Mouse (Mus musculus) thymus, postnatal 36 days (tissue): ENCODE measurements around the gene Zdhhc22.

Experiments used
- DNase-seq, 2 experiments: peaks; one replicate each; pipeline ENCODE4 v3.0.0; 2022; ENCODE audit warnings: mixed read lengths in 2 of 2

Gene Zdhhc22

GRCm38 (mm10) chr12:86932575-86932952 lies 57.7 kb downstream of the Zdhhc22 start:
- no peak for DNase-seq

- DNase-seq: no peak
Measured at GRCm38 (mm10) chr12:86931919-86932574, 58.2 kb downstream of the Zdhhc22 start.

DNA sequence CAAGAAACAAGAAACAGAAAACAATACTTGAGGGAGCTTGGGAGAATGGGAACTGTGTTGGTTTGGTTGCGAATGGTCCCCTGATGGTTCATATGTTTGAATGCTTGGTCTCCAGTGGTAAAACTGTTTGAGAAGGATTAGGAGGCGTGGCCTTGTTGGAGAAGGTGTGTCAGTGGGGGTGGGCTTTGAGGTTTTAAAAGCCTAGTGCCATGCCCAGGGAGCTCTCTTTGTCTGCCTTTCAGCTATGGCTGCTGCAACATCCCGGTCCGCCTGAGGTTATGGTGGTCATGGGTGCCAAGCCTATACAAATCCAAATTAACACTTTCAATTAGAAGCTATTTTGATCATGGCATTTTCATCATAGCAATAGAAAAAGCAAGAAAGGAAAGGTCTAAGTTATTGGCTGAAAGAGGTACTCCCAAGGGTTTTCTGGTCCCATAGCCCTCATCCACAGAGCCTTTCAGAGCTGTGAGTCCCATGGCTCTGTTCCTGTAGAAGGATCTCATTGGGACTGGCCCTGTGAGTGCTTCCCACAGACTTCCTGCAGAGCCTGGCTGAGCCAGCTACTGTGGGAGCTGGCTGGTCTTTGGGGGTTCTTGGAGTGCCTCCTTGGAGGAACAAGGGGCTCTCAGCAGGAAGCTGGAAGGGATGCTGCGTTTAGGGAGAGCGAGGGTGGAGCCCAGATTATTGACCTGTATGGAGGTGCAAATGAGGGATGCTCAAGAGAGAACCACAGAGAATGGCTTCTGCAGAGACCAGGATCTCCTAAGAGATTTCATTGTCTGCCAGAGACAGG lies 59.1 kb downstream of the Zdhhc22 start:
- no peak for DNase-seq
